Mouse (Mus musculus): ENCODE results near the gene Nemf.
A peak's percentile ranks its signal among the peaks of the same experiment; 100 is the strongest.
"Not testable (repeated sequence)": the region's sequence is repeated elsewhere in the genome, so short reads cannot be mapped to it uniquely, and the experiment has no call there.

Nemf gene

GRCm38 (mm10) chr12:69356546-69357299 lies at the start of gene Nemf:
Gene Nemf (minus strand): TSS chr12:69357165.
- peak; percentile 91 to 96 for DNase-seq

DNA sequence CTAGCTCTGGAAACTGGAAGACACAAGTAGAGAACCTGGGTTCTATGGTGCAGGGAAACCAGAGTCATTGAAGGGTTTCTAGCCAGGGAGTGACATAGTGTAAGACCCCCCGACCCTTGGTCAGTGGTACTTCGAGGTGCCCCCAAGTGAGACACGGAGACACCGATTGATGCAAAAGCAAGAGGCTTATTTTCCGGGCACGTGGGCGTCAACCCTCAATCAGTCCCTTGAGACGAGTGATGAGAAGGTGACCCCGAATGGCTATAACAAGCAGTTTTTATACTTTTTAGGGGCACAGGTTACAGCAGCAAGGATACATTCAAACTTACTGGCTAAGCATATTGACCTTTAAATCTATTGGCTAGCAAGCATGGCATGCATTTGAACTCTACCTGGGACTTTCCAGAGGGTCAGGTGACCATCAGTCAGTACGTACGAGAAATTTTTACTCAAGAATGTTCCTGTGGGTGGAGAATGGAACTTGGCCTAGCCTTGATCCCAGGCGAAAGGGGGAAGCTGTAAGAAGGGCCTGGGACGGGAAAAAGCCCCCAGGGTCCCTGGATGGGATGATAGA lies 45.7 kb upstream of the Nemf start:
- no peak for DNase-seq

DNA sequence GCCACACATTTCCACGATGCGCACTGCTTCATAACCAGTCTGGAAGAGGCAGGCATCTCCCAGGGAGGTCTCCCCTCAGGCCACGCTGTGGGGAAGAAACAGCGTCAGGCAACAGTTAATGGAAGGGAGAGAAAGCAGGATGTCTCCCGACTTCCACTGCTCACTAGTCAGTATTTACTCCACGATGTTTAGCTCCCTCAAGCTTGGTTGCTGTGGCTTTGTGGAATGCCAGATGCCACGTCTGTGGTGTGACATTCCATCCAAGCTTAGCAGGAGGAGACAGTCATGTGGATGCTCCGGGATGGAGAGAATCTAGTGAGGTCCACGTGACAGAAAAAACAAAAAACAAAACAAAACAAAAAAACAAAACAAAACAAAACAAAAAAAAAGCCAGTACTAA lies 45.1 kb upstream of the Nemf start:
- DNase-seq = no peak

GRCm38 (mm10) chr12:69400871-69401286 lies 43.9 kb upstream of the Nemf start:
- no peak for DNase-seq

GRCm38 (mm10) chr12:69400367-69400766 lies 43.4 kb upstream of the Nemf start:
- no peak for DNase-seq

GRCm38 (mm10) chr12:69394456-69394855 lies 37.5 kb upstream of the Nemf start:
- peak; percentile 93 for DNase-seq

- no peak for DNase-seq
These were observed 36.1 kb upstream of the Nemf start for GRCm38 (mm10) chr12:69393076-69393475.

DNA sequence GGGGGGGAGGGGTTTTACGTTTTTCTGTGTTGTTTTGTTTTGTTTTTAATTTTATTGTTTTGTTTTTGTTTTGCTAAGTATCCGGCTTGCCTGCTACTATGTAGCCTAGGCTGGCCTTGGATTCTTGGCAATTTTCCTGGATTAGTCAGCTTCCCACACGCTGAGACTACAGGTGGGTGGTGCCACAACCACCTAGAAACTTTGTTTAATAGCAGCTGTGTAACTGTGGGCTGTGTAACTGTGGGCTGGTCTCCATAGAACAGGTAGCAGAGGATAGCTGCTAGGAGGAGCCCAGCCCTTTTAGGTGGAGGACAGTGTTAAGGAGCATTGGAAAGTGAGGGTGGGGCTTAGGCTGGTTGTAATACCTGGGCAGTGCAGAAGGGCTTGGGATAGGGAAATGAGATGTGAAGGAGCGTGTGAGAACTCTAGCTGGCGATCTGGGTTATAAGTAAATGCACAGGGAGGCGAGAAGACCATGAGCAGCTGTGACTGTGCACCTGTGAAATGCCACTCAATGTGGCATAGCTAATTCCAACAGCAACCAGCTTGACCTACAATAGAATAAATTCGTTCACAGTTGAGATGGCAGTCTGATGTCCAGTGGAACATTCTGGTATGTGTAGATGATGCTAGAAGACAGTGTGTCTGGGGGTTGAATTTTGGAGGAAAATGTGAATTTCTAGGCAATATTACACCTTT lies 33.2 kb upstream of the Nemf start:
- no peak for DNase-seq

DNA sequence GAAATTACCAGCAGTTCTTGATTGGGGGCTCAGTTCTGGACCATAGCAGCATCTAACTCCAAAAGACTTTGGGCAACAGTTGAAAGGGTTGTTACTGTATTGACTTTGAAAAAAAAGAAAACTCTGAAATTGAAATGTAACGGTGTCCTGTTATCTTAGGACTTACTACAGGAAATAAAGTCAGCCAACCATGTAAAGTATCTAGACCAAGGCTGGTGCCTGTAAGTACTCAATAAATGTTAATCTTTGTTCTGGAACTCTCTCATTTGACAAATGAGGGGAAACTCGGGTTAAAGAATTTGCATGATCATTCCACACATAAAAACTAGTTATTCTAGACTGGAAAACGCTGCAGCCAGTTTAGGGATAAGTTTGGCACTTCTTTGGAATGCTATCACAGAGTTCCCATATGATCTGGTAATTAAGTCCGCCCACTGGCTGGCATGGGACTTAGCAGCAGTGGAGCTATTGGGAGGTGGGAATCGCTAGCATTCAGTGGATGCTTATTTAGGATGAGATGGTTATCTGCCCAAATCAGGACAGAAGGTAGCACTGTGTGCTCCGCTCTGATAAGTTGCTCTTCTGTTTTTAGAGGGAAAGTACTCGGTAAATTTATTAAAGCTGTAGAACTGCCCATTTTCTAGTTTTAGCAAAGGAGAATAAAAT lies 32.4 kb upstream of the Nemf start:
- DNase-seq = no peak

DNA sequence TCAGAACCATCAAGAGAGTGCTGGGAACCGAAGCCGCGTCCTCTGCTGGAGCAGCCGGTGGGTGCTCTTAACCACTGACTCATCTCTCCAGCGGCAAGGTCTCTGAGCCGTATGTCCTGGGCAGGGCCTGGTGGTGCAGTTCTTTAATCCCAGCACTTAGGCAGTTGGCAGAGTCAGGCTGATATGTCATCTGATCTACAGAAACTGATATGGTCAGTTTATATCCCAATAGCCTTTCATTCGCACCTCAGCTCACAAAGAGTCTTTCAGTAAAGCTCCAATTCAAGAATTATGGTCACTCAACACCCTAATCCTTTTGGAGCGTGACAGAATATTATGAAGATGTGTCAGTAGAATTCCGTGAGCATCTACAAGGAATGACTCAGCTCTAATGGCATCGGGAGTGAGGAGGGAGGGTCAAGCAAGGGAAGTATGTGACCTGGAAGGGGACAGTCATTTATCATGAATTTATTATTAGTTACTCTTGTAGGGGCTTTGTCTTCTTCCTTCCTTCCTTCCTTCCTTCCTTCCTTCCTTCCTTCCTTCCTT lies 31.4 kb upstream of the Nemf start:
- no peak for DNase-seq

GRCm38 (mm10) chr12:69386281-69386732 lies 29.3 kb upstream of the Nemf start:
- DNase-seq = not testable (repeated sequence)

- DNase-seq = no peak
These were observed 28.7 kb upstream of the Nemf start for GRCm38 (mm10) chr12:69385542-69386280.

- no peak for DNase-seq
These were observed 27.6 kb upstream of the Nemf start for GRCm38 (mm10) chr12:69384606-69385005.

GRCm38 (mm10) chr12:69382880-69383279 lies 25.9 kb upstream of the Nemf start:
- DNase-seq = no peak

DNA sequence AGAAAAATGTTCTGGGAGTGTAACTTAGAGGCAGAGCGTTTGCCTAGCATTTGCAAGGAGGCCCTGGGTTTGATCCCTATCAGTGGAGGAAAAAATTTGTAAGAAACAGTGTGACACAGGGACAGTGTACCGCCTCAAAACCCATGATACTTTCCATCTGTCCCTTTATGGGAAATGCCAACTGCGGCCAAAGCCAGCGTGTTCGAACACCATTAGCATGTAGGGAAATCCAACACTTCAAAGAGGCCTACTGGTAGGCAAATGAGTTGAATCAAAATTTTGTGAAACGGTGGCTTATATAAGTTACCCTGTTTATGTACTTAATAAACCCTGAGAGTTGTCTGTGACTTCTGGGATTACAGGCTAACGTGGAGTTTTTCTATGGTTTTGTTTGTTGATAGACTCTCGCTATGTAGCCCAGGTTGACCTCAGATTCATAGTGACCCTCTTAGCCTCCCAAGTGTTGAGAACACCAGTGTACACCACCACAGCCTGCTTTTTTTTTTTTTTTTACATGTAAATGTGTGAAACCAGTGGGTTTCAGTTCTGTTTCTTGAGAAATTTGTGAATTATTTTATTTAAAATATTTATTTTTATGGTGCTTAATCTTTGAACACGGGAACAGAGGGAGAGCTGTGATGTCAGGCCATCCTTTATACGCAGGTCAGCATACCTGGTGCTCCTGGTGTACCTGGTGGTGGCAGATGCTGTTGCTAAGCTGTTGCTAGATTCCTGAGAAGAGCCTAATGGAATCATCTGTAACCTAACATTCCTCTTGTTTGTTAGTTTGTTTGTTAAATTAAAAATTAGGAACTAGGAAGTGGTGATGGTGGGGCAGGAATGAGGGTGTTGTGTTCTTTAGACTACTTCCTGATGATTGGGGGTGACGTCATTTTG lies 21.8 kb upstream of the Nemf start:
- DNase-seq = no peak

GRCm38 (mm10) chr12:69377636-69378035 lies 20.7 kb upstream of the Nemf start:
- not testable (repeated sequence) for DNase-seq

- DNase-seq = no peak
These were observed 20.2 kb upstream of the Nemf start for GRCm38 (mm10) chr12:69377188-69377587.

GRCm38 (mm10) chr12:69376132-69376531 lies 19.2 kb upstream of the Nemf start:
- DNase-seq = no peak

DNA sequence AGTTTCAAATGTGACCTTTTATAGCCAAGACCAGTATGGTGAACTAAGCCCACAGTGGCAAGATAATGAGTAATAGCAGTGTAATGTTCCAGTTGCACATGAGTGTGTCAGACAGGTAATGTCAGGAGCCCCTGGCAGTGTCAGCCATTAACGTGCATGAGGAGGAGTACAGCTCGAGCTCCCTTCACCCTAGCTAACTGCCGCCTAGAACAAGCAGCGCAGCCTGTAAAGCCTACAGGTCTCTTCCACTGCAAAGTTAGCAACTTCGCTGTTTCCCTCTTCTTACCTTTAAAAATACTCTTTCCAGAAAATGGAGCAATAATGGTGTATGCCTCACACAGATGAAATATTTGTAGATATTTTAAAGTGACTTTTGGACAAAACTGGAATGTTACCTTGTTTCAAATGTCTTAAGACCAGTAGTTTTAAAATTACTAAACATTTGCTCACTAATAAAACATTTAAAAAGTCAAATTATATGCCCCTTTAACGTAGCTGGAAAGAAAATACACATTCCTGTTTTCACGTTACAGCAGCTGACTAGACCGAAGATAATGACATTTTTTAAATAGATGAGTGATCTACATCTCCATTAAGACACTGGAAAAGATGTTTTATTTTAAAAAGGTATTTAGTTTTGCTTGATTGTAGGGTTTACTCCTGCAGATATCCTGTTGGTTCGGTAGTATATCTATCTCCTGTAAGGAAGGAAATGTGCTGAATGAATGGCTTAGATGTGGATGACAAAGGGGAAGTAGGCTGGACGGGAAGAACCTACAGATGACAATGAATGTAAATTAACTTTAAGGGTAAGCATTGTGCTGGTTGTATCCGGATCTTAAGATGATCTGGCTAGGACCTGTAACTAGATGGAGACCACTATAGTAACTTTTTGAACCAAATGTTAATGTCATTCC lies 17.1 kb upstream of the Nemf start:
- DNase-seq = no peak

DNA sequence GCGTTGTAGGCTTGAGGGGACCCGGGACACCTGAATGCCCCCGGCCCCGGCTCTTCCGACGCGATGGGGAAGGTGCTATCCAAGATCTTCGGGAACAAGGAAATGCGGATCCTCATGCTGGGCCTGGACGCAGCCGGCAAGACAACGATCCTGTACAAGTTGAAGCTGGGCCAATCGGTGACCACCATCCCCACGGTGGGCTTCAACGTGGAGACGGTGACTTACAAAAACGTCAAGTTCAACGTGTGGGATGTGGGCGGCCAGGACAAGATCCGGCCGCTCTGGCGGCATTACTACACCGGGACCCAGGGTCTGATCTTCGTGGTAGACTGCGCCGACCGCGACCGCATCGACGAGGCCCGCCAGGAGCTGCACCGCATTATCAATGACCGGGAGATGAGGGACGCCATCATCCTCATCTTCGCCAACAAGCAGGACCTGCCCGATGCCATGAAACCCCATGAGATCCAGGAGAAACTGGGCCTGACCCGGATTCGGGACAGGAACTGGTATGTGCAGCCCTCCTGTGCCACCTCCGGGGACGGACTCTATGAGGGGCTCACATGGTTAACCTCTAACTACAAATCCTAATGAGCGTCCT lies 15.9 kb upstream of the Nemf start:
- peak; percentile 16 to 31 for DNase-seq

All from cerebellum, postnatal 36 days (tissue).